Mouse (Mus musculus) splenic B cell, adult 2 months (primary cell): ENCODE results near the gene Kcnab1.

Experiments used
- DNase-seq: peaks from one replicate; pipeline ENCODE4 v3.0.0-alpha.2; 2011; ENCODE audit warnings: low read depth, low spot score
- H3K27me3 ChIP-seq: 2 replicates; pipeline ENCODE4 v1.6.1; 2012; ENCODE audit warnings: mild to moderate bottlenecking, low read length, moderate library complexity, mixed read lengths; ENCODE audit not compliant: control insufficient read depth, poor library complexity, insufficient read depth, severe bottlenecking
- H3K36me3 ChIP-seq: 2 replicates; pipeline ENCODE4 v1.6.1; 2012; ENCODE audit warnings: mild to moderate bottlenecking, low read length, moderate library complexity, mixed read lengths; ENCODE audit not compliant: control insufficient read depth, poor library complexity, insufficient read depth, severe bottlenecking

Gene Kcnab1

GRCm38 (mm10) chr3:65360163-65360969 is 251.2 kb downstream of the Kcnab1 start:
- H3K36me3 ChIP-seq, result no peaks in the 10 kb centered on the region
- H3K27me3 ChIP-seq, result no peaks in the 10 kb centered on the region
- no peak for DNase-seq

- no peak for DNase-seq
- Histone ChIP-seq H3K27me3 (no peaks in the 10 kb centered on the region), H3K36me3 (no peaks in the 10 kb centered on the region; the same call in 1 of the 2 replicates)
Observed at GRCm38 (mm10) chr3:65363438-65363837, 254.3 kb downstream of the Kcnab1 start.

- no peak for DNase-seq
- Histone ChIP-seq H3K27me3 (no peaks in the 10 kb centered on the region), H3K36me3 (no peaks in the 10 kb centered on the region; the same call in 1 of the 2 replicates)
Observed at GRCm38 (mm10) chr3:65365184-65365583, 256.0 kb downstream of the Kcnab1 start.

- Histone ChIP-seq H3K27me3 (no peaks in the 10 kb centered on the region), H3K36me3 (no peaks in the 10 kb centered on the region; the same call in 1 of the 2 replicates)
- no peak for DNase-seq
Observed at GRCm38 (mm10) chr3:65365921-65366710, 256.9 kb downstream of the Kcnab1 start.

- Histone ChIP-seq H3K36me3 (no peaks in the 10 kb centered on the region; the same call in 1 of the 2 replicates), H3K27me3 (no peaks in the 10 kb centered on the region)
- DNase-seq, result no peak
Observed at GRCm38 (mm10) chr3:65367944-65368343, 258.8 kb downstream of the Kcnab1 start.

- Histone ChIP-seq H3K27me3 (no peaks in the 10 kb centered on the region), H3K36me3 (no peaks in the 10 kb centered on the region)
- DNase-seq, result no peak
Observed at GRCm38 (mm10) chr3:65372552-65372951, 263.4 kb downstream of the Kcnab1 start.

GRCm38 (mm10) chr3:65373594-65374182 is 264.5 kb downstream of the Kcnab1 start:
- no peak for DNase-seq
- H3K36me3 ChIP-seq, result peaks cover 3% of the 10 kb centered on the region; the same call in 1 of the 2 replicates
- H3K27me3 ChIP-seq, result no peaks in the 10 kb centered on the region

- DNase-seq, result no peak
- H3K27me3 ChIP-seq, result no peaks in the 10 kb centered on the region
- peaks cover 6% of the 10 kb centered on the region; the same call in 1 of the 2 replicates for H3K36me3 ChIP-seq
Observed at GRCm38 (mm10) chr3:65374729-65375128, 265.5 kb downstream of the Kcnab1 start.

- H3K27me3 ChIP-seq, result no peaks in the 10 kb centered on the region
Observed at GRCm38 (mm10) chr3:65378724-65379123, 269.5 kb downstream of the Kcnab1 start.

GRCm38 (mm10) chr3:65379884-65380539 is 270.8 kb downstream of the Kcnab1 start:
- peaks cover 17% of the 10 kb centered on the region for H3K36me3 ChIP-seq
- H3K27me3 ChIP-seq, result no peaks in the 10 kb centered on the region
- peak; percentile 61 for DNase-seq

More at GRCm38 (mm10) chr3:65378724-65379123, 269.5 kb downstream of the Kcnab1 start:
- peaks cover 14% of the 10 kb centered on the region; the same call in 1 of the 2 replicates for H3K36me3 ChIP-seq
- DNase-seq, result no peak

- no peak for DNase-seq
- Histone ChIP-seq H3K36me3 (peaks cover 17% of the 10 kb centered on the region), H3K27me3 (no peaks in the 10 kb centered on the region)
Observed at GRCm38 (mm10) chr3:65381094-65381493, 271.9 kb downstream of the Kcnab1 start.

GRCm38 (mm10) chr3:65384431-65384830 is 275.2 kb downstream of the Kcnab1 start:
- H3K27me3 ChIP-seq, result no peaks in the 10 kb centered on the region
- H3K36me3 ChIP-seq, result peaks cover 19% of the 10 kb centered on the region
- no peak for DNase-seq

GRCm38 (mm10) chr3:65385771-65386170 is 276.6 kb downstream of the Kcnab1 start:
- no peak for DNase-seq
- peaks cover 17% of the 10 kb centered on the region for H3K36me3 ChIP-seq
- H3K27me3 ChIP-seq, result no peaks in the 10 kb centered on the region

GRCm38 (mm10) chr3:65391222-65391783 is 282.1 kb downstream of the Kcnab1 start:
- no peak for DNase-seq
- H3K36me3 ChIP-seq, result peaks cover 8% of the 10 kb centered on the region
- H3K27me3 ChIP-seq, result no peaks in the 10 kb centered on the region
